Mouse (Mus musculus) CH12.LX (cell line): ENCODE data around the gene Trpc7. TPM values are rescaled to one million over a fixed set of nuclear protein-coding genes. Genes with fewer than 3 reads are reported as not detected.

Experiments
- DNase-seq: peaks from one replicate; pipeline ENCODE4 v3.0.0-alpha.2; 2013; ENCODE audit errors: extremely low read depth
- H3K27ac ChIP-seq: 2 replicates; pipeline ENCODE4 v1.5.1; 2012; ENCODE audit warnings: low read depth, mild to moderate bottlenecking, control low read depth, moderate library complexity; ENCODE audit not compliant: insufficient read depth
- H3K27me3 ChIP-seq: replicated peaks from 2 replicates; pipeline ENCODE3; 2012; ENCODE audit warnings: inconsistent platforms
- H3K36me3 ChIP-seq, 2 experiments: replicated peaks in 1 of 2; 2 replicates each; pipeline versions ENCODE3 to v1.6.1; 2012; ENCODE audit warnings: inconsistent platforms in 1 of 2, low read length in 1 of 2, mild to moderate bottlenecking in 1 of 2, mixed read lengths in 1 of 2, moderate library complexity in 1 of 2; ENCODE audit not compliant: control insufficient read depth in 1 of 2, insufficient read depth in 1 of 2
- H3K4me1 ChIP-seq, 2 experiments: 2 replicates each; pipeline ENCODE4 v1.6.1; 2012; ENCODE audit warnings: inconsistent platforms in 1 of 2, moderate library complexity in 1 of 2; ENCODE audit not compliant: insufficient read depth in 2 of 2, control insufficient read depth in 1 of 2
- H3K4me2 ChIP-seq: 2 replicates; pipeline ENCODE4 v1.6.1; 2012; ENCODE audit warnings: low read depth, mild to moderate bottlenecking, control low read depth; ENCODE audit not compliant: poor library complexity, insufficient read depth, severe bottlenecking
- H3K4me3 ChIP-seq, 3 experiments: fragments of 150-350 bp in 1 of 3; sonication (generic) in 1 of 3; replicated peaks in 1 of 3; 2 replicates each; pipeline versions ENCODE3 to v1.5.1; 2011 to 2012; ENCODE audit warnings: low read depth in 2 of 3, low read length in 2 of 3, mild to moderate bottlenecking in 2 of 3, moderate library complexity in 2 of 3, control low read depth in 1 of 3, improper control_type of control experiment in 1 of 3, inconsistent platforms in 1 of 3, mixed read lengths in 1 of 3; ENCODE audit not compliant: poor library complexity in 1 of 3
- H3K79me2 ChIP-seq: replicated peaks from 2 replicates; pipeline ENCODE4 v1.6.1; 2012; ENCODE audit warnings: mild to moderate bottlenecking, moderate library complexity; ENCODE audit not compliant: control insufficient read depth, poor library complexity, insufficient read depth, severe bottlenecking; ENCODE audit errors: extremely low read depth
- H3K9ac ChIP-seq: 2 replicates; pipeline ENCODE4 v1.6.1; 2012; ENCODE audit warnings: low read depth, mild to moderate bottlenecking, control low read depth, moderate library complexity; ENCODE audit not compliant: insufficient read depth
- H3K9me3 ChIP-seq: replicated peaks from 2 replicates; pipeline ENCODE3; 2012; ENCODE audit warnings: low read length, inconsistent platforms, mixed read lengths
- BHLHE40 ChIP-seq: IDR thresholded peaks from 2 replicates; pipeline ENCODE4 v1.6.1; 2011; ENCODE audit warnings: mild to moderate bottlenecking, low read depth, low read length, improper control_type of control experiment
- CHD1 ChIP-seq: IDR thresholded peaks from 2 replicates; pipeline ENCODE4 v1.6.1; 2012; ENCODE audit warnings: low read depth, low read length, improper control_type of control experiment, inconsistent platforms
- CHD2 ChIP-seq: IDR thresholded peaks from 2 replicates; pipeline ENCODE4 v1.6.1; 2011; ENCODE audit warnings: low read length, improper control_type of control experiment
- CTCF ChIP-seq, 2 experiments: IDR thresholded peaks in 1 of 2; conservative IDR thresholded peaks in 1 of 2; 2 replicates each; pipeline ENCODE4 v1.5.1; 2011 to 2012; ENCODE audit warnings: low read depth in 2 of 2, low read length in 2 of 2, improper control_type of control experiment in 1 of 2, inconsistent platforms in 1 of 2, mild to moderate bottlenecking in 1 of 2, moderate library complexity in 1 of 2
- EP300 ChIP-seq: IDR thresholded peaks from 2 replicates; pipeline ENCODE4 v1.6.1; 2011; ENCODE audit warnings: low read length, improper control_type of control experiment
- GABPA ChIP-seq: IDR thresholded peaks from 2 replicates; pipeline ENCODE4 v1.6.1; 2012; ENCODE audit warnings: low read depth, low read length, improper control_type of control experiment, inconsistent platforms; ENCODE audit not compliant: insufficient replicate concordance
- JUN ChIP-seq: IDR thresholded peaks from 2 replicates; pipeline ENCODE4 v1.6.1; 2011; ENCODE audit warnings: low read depth, mild to moderate bottlenecking, low read length, improper control_type of control experiment, moderate library complexity; ENCODE audit not compliant: insufficient read depth
- KAT2A ChIP-seq: IDR thresholded peaks from 2 replicates; pipeline ENCODE4 v1.6.1; 2012; ENCODE audit warnings: low read length, improper control_type of control experiment, inconsistent platforms; ENCODE audit not compliant: insufficient replicate concordance
- MAFK ChIP-seq: IDR thresholded peaks from 2 replicates; pipeline ENCODE4 v1.6.1; 2011; ENCODE audit warnings: low read length, improper control_type of control experiment; ENCODE audit not compliant: insufficient replicate concordance
- MXI1 ChIP-seq: IDR thresholded peaks from 2 replicates; pipeline ENCODE4 v1.6.1; 2011; ENCODE audit warnings: mild to moderate bottlenecking, low read depth, low read length, improper control_type of control experiment
- MYC ChIP-seq: IDR thresholded peaks from 2 replicates; pipeline ENCODE4 v1.6.1; 2011; ENCODE audit warnings: low read depth, mild to moderate bottlenecking, improper control_type of control experiment, low read length
- NRF1 ChIP-seq: IDR thresholded peaks from 2 replicates; pipeline ENCODE4 v1.6.1; 2014; ENCODE audit warnings: low read depth, mild to moderate bottlenecking, inconsistent platforms, low read length, improper control_type of control experiment, moderate library complexity
- PAX5 ChIP-seq: IDR thresholded peaks from 2 replicates; pipeline ENCODE4 v1.6.1; 2012; ENCODE audit warnings: low read length, inconsistent platforms, mixed read lengths
- POLR2A ChIP-seq: IDR thresholded peaks from 2 replicates; pipeline ENCODE4 v1.6.1; 2011; ENCODE audit warnings: low read depth, mild to moderate bottlenecking, improper control_type of control experiment, low read length
- RAD21 ChIP-seq: IDR thresholded peaks from 2 replicates; pipeline ENCODE4 v1.6.1; 2011; ENCODE audit warnings: low read depth, mild to moderate bottlenecking, low read length, improper control_type of control experiment, moderate library complexity
- SIN3A ChIP-seq: IDR thresholded peaks from 2 replicates; pipeline ENCODE4 v1.6.1; 2012; ENCODE audit warnings: low read length, improper control_type of control experiment, inconsistent platforms
- SMC3 ChIP-seq: IDR thresholded peaks from 2 replicates; pipeline ENCODE4 v1.6.1; 2011; ENCODE audit warnings: low read depth, low read length, improper control_type of control experiment
- TBP ChIP-seq: conservative IDR thresholded peaks from 2 replicates; pipeline ENCODE4 v1.6.1; 2011; ENCODE audit warnings: low read depth, low read length, improper control_type of control experiment
- TCF12 ChIP-seq: IDR thresholded peaks from 2 replicates; pipeline ENCODE4 v1.6.1; 2014; ENCODE audit warnings: low read depth, mild to moderate bottlenecking, inconsistent platforms, low read length, improper control_type of control experiment
- UBTF ChIP-seq: IDR thresholded peaks from 2 replicates; pipeline ENCODE4 v1.6.1; 2012; ENCODE audit warnings: low read depth, mild to moderate bottlenecking, inconsistent platforms, low read length, improper control_type of control experiment, moderate library complexity
- USF2 ChIP-seq: conservative IDR thresholded peaks from 2 replicates; pipeline ENCODE4 v1.6.1; 2011; ENCODE audit warnings: low read depth, low read length, improper control_type of control experiment
- dilution Hi-C: fragments of 300-500 bp; cut with MboI; formaldehyde crosslinking; loops from 2 replicates; pipeline ENCODE4 v1.14.3; 2020; ENCODE audit warnings: low sequenced_read_pairs; ENCODE audit not compliant: extremely low pct_unique_long_range_greater_than_20kb, extremely low pct_ligation_motif_present
- in situ Hi-C: fragments of 300-500 bp; cut with MboI; formaldehyde crosslinking; loops from 3 replicates; pipeline ENCODE4 v1.14.3; 2019; ENCODE audit warnings: low sequenced_read_pairs, low pct_ligation_motif_present, low pct_unique_long_range_greater_than_20kb, mixed read lengths
- polyA plus RNA-seq: library from polyadenylated mRNA; unstranded; fragments of >175 nt; gene quantifications from 2 replicates; pipeline ENCODE4 v1.2.1, GENCODE M21; 2012; ENCODE audit warnings: low read depth; ENCODE audit not compliant: insufficient read length
- total RNA-seq, 2 experiments: library from RNA; depleted of rRNA; stranded (reverse); fragments of 300-350 nt in 1 of 2; fragments of >200 nt in 1 of 2; gene quantifications; 2 replicates each; pipeline ENCODE4 v1.2.3; 2012 to 2014

Trpc7 gene
- total and polyA plus RNA-seq, 3 experiments, result not detected

GRCm38 (mm10) chr13:56753192-56753951 is 142.4 kb downstream of the Trpc7 start, which contains the start of gene Gm45623:
Gm45623 (minus strand) TSS chr13:56753827.
- no peak within 1 kb of the TSS for H3K4me2 ChIP-seq

GRCm38 (mm10) chr13:56752474-56753191 is 143.2 kb downstream of the Trpc7 start:
- no peaks in the 10 kb centered on the region for H3K36me3 ChIP-seq
- TF ChIP-seq CTCF (conservative IDR thresholded peaks at IDR 0.05 in 1 of 2, IDR thresholded peaks at IDR 0.05 in 1 of 2; ENCODE audit: low read depth in 2 of 2, low read length in 2 of 2), result no peak
- TF ChIP-seq PAX5, result no peak
- no peak for TF ChIP-seq TCF12
- no peak for TF ChIP-seq RAD21
- no peak for TF ChIP-seq USF2
- TF ChIP-seq MXI1, result no peak
- no peak for TF ChIP-seq JUN
- no peak for TF ChIP-seq POLR2A
- no peak for TF ChIP-seq SMC3
- TF ChIP-seq TBP, result no peak
- no peak for TF ChIP-seq EP300
- TF ChIP-seq MYC, result no peak
- TF ChIP-seq GABPA, result no peak
- TF ChIP-seq SIN3A, result no peak
- TF ChIP-seq BHLHE40, result no peak
- no peak for TF ChIP-seq CHD2
- TF ChIP-seq CHD1, result no peak
- TF ChIP-seq, all 38 proteins: peak for 0
- no peaks in the 10 kb centered on the region for H3K79me2 ChIP-seq
- no peaks in the 10 kb centered on the region for H3K4me1 ChIP-seq
- no peak overlapping the region for H3K27ac ChIP-seq
- no peak overlapping the region for H3K9ac ChIP-seq
- DNase-seq, result no peak
- H3K9me3 ChIP-seq, result peaks cover 12% of the 10 kb centered on the region
- dilution Hi-C loops, result no loop called here
- no peak overlapping the region for H3K4me2 ChIP-seq
- in situ Hi-C loops, result no loop called here
- no peaks in the 10 kb centered on the region for H3K27me3 ChIP-seq
- no peak overlapping the region for H3K4me3 ChIP-seq

More at GRCm38 (mm10) chr13:56753192-56753951, 142.4 kb downstream of the Trpc7 start, which contains the start of gene Gm45623:
- H3K4me3 ChIP-seq, result no peak within 1 kb of the TSS
- H3K79me2 ChIP-seq, result no peaks in the 10 kb centered on the region
- H3K9ac ChIP-seq, result no peak within 1 kb of the TSS
- no peak for DNase-seq
- TF ChIP-seq PAX5 (no peak), SMC3 (no peak), UBTF (no peak), MAFK (no peak), CHD1 (no peak), CHD2 (no peak), KAT2A (no peak), MYC (no peak), NRF1 (no peak), BHLHE40 (no peak)
- H3K4me1 ChIP-seq, result no peaks in the 10 kb centered on the region
- H3K9me3 ChIP-seq, result peaks cover 12% of the 10 kb centered on the region
- no peak within 1 kb of the TSS for H3K27ac ChIP-seq
- no peaks in the 10 kb centered on the region for H3K36me3 ChIP-seq
- H3K27me3 ChIP-seq, result no peaks in the 10 kb centered on the region
- in situ Hi-C loops (no loop called here), dilution Hi-C loops (no loop called here)
